Mouse (Mus musculus) CH12.LX (cell line): ENCODE results near the gene Ripk4. TPM values are rescaled to one million over a fixed set of nuclear protein-coding genes. Genes with fewer than 3 reads are reported as not detected.

Experiments
- DNase-seq: peaks from one replicate; pipeline ENCODE4 v3.0.0-alpha.2; 2013; ENCODE audit errors: extremely low read depth
- H3K27ac ChIP-seq: 2 replicates; pipeline ENCODE4 v1.5.1; 2012; ENCODE audit warnings: low read depth, mild to moderate bottlenecking, control low read depth, moderate library complexity; ENCODE audit not compliant: insufficient read depth
- H3K27me3 ChIP-seq: replicated peaks from 2 replicates; pipeline ENCODE3; 2012; ENCODE audit warnings: inconsistent platforms
- H3K36me3 ChIP-seq, 2 experiments: replicated peaks in 1 of 2; 2 replicates each; pipeline versions ENCODE3 to v1.6.1; 2012; ENCODE audit warnings: inconsistent platforms in 1 of 2, low read length in 1 of 2, mild to moderate bottlenecking in 1 of 2, mixed read lengths in 1 of 2, moderate library complexity in 1 of 2; ENCODE audit not compliant: control insufficient read depth in 1 of 2, insufficient read depth in 1 of 2
- H3K4me1 ChIP-seq, 2 experiments: 2 replicates each; pipeline ENCODE4 v1.6.1; 2012; ENCODE audit warnings: inconsistent platforms in 1 of 2, moderate library complexity in 1 of 2; ENCODE audit not compliant: insufficient read depth in 2 of 2, control insufficient read depth in 1 of 2
- H3K4me2 ChIP-seq: 2 replicates; pipeline ENCODE4 v1.6.1; 2012; ENCODE audit warnings: low read depth, mild to moderate bottlenecking, control low read depth; ENCODE audit not compliant: poor library complexity, insufficient read depth, severe bottlenecking
- H3K4me3 ChIP-seq, 3 experiments: fragments of 150-350 bp in 1 of 3; sonication (generic) in 1 of 3; replicated peaks in 1 of 3; 2 replicates each; pipeline versions ENCODE3 to v1.5.1; 2011 to 2012; ENCODE audit warnings: low read depth in 2 of 3, low read length in 2 of 3, mild to moderate bottlenecking in 2 of 3, moderate library complexity in 2 of 3, control low read depth in 1 of 3, improper control_type of control experiment in 1 of 3, inconsistent platforms in 1 of 3, mixed read lengths in 1 of 3; ENCODE audit not compliant: poor library complexity in 1 of 3
- H3K79me2 ChIP-seq: replicated peaks from 2 replicates; pipeline ENCODE4 v1.6.1; 2012; ENCODE audit warnings: mild to moderate bottlenecking, moderate library complexity; ENCODE audit not compliant: control insufficient read depth, poor library complexity, insufficient read depth, severe bottlenecking; ENCODE audit errors: extremely low read depth
- H3K9ac ChIP-seq: 2 replicates; pipeline ENCODE4 v1.6.1; 2012; ENCODE audit warnings: low read depth, mild to moderate bottlenecking, control low read depth, moderate library complexity; ENCODE audit not compliant: insufficient read depth
- H3K9me3 ChIP-seq: replicated peaks from 2 replicates; pipeline ENCODE3; 2012; ENCODE audit warnings: low read length, inconsistent platforms, mixed read lengths
- CHD1 ChIP-seq: IDR thresholded peaks from 2 replicates; pipeline ENCODE4 v1.6.1; 2012; ENCODE audit warnings: low read depth, low read length, improper control_type of control experiment, inconsistent platforms
- CHD2 ChIP-seq: IDR thresholded peaks from 2 replicates; pipeline ENCODE4 v1.6.1; 2011; ENCODE audit warnings: low read length, improper control_type of control experiment
- CTCF ChIP-seq, 2 experiments: IDR thresholded peaks in 1 of 2; conservative IDR thresholded peaks in 1 of 2; 2 replicates each; pipeline ENCODE4 v1.5.1; 2011 to 2012; ENCODE audit warnings: low read depth in 2 of 2, low read length in 2 of 2, improper control_type of control experiment in 1 of 2, inconsistent platforms in 1 of 2, mild to moderate bottlenecking in 1 of 2, moderate library complexity in 1 of 2
- E2F4 ChIP-seq: IDR thresholded peaks from 2 replicates; pipeline ENCODE4 v1.6.1; 2011; ENCODE audit warnings: low read depth, low read length, improper control_type of control experiment; ENCODE audit not compliant: insufficient replicate concordance
- EP300 ChIP-seq: IDR thresholded peaks from 2 replicates; pipeline ENCODE4 v1.6.1; 2011; ENCODE audit warnings: low read length, improper control_type of control experiment
- ETS1 ChIP-seq: conservative IDR thresholded peaks from 2 replicates; pipeline ENCODE4 v1.6.1; 2012; ENCODE audit warnings: low read depth, mild to moderate bottlenecking, inconsistent platforms, low read length, improper control_type of control experiment, moderate library complexity
- IRF4 ChIP-seq: IDR thresholded peaks from 2 replicates; pipeline ENCODE4 v1.6.1; 2014; ENCODE audit warnings: low read depth, mild to moderate bottlenecking, inconsistent platforms, low read length, improper control_type of control experiment
- JUN ChIP-seq: IDR thresholded peaks from 2 replicates; pipeline ENCODE4 v1.6.1; 2011; ENCODE audit warnings: low read depth, mild to moderate bottlenecking, low read length, improper control_type of control experiment, moderate library complexity; ENCODE audit not compliant: insufficient read depth
- JUND ChIP-seq: conservative IDR thresholded peaks from 2 replicates; pipeline ENCODE4 v1.6.1; 2011; ENCODE audit warnings: low read depth, low read length, improper control_type of control experiment
- KAT2A ChIP-seq: IDR thresholded peaks from 2 replicates; pipeline ENCODE4 v1.6.1; 2012; ENCODE audit warnings: low read length, improper control_type of control experiment, inconsistent platforms; ENCODE audit not compliant: insufficient replicate concordance
- MAFK ChIP-seq: IDR thresholded peaks from 2 replicates; pipeline ENCODE4 v1.6.1; 2011; ENCODE audit warnings: low read length, improper control_type of control experiment; ENCODE audit not compliant: insufficient replicate concordance
- MAX ChIP-seq: IDR thresholded peaks from 2 replicates; pipeline ENCODE4 v1.6.1; 2011; ENCODE audit warnings: low read length, improper control_type of control experiment
- MAZ ChIP-seq: IDR thresholded peaks from 2 replicates; pipeline ENCODE4 v1.6.1; 2012; ENCODE audit warnings: low read depth, mild to moderate bottlenecking, inconsistent platforms, low read length, improper control_type of control experiment, moderate library complexity
- MEF2A ChIP-seq: IDR thresholded peaks from 2 replicates; pipeline ENCODE4 v1.6.1; 2014; ENCODE audit warnings: low read depth, mild to moderate bottlenecking, inconsistent platforms, low read length, improper control_type of control experiment, borderline replicate concordance
- MYC ChIP-seq: IDR thresholded peaks from 2 replicates; pipeline ENCODE4 v1.6.1; 2011; ENCODE audit warnings: low read depth, mild to moderate bottlenecking, improper control_type of control experiment, low read length
- PAX5 ChIP-seq: IDR thresholded peaks from 2 replicates; pipeline ENCODE4 v1.6.1; 2012; ENCODE audit warnings: low read length, inconsistent platforms, mixed read lengths
- RCOR1 ChIP-seq: conservative IDR thresholded peaks from 2 replicates; pipeline ENCODE4 v1.6.1; 2012; ENCODE audit warnings: low read depth, mild to moderate bottlenecking, inconsistent platforms, low read length, improper control_type of control experiment
- SMC3 ChIP-seq: IDR thresholded peaks from 2 replicates; pipeline ENCODE4 v1.6.1; 2011; ENCODE audit warnings: low read depth, low read length, improper control_type of control experiment
- TBP ChIP-seq: conservative IDR thresholded peaks from 2 replicates; pipeline ENCODE4 v1.6.1; 2011; ENCODE audit warnings: low read depth, low read length, improper control_type of control experiment
- USF1 ChIP-seq: IDR thresholded peaks from 2 replicates; pipeline ENCODE4 v1.6.1; 2014; ENCODE audit warnings: low read depth, mild to moderate bottlenecking, inconsistent platforms, low read length, improper control_type of control experiment
- USF2 ChIP-seq: conservative IDR thresholded peaks from 2 replicates; pipeline ENCODE4 v1.6.1; 2011; ENCODE audit warnings: low read depth, low read length, improper control_type of control experiment
- ZC3H11A ChIP-seq: IDR thresholded peaks from 2 replicates; pipeline ENCODE4 v1.6.1; 2012; ENCODE audit warnings: low read depth, mild to moderate bottlenecking, inconsistent platforms, low read length, improper control_type of control experiment
- ZKSCAN1 ChIP-seq: IDR thresholded peaks from 2 replicates; pipeline ENCODE4 v1.6.1; 2012; ENCODE audit warnings: low read depth, inconsistent platforms, low read length, improper control_type of control experiment, borderline replicate concordance
- dilution Hi-C: fragments of 300-500 bp; cut with MboI; formaldehyde crosslinking; loops from 2 replicates; pipeline ENCODE4 v1.14.3; 2020; ENCODE audit warnings: low sequenced_read_pairs; ENCODE audit not compliant: extremely low pct_unique_long_range_greater_than_20kb, extremely low pct_ligation_motif_present
- in situ Hi-C: fragments of 300-500 bp; cut with MboI; formaldehyde crosslinking; loops from 3 replicates; pipeline ENCODE4 v1.14.3; 2019; ENCODE audit warnings: low sequenced_read_pairs, low pct_ligation_motif_present, low pct_unique_long_range_greater_than_20kb, mixed read lengths
- polyA plus RNA-seq: library from polyadenylated mRNA; unstranded; fragments of >175 nt; gene quantifications from 2 replicates; pipeline ENCODE4 v1.2.1, GENCODE M21; 2012; ENCODE audit warnings: low read depth; ENCODE audit not compliant: insufficient read length
- total RNA-seq, 2 experiments: library from RNA; depleted of rRNA; stranded (reverse); fragments of 300-350 nt in 1 of 2; fragments of >200 nt in 1 of 2; gene quantifications; 2 replicates each; pipeline ENCODE4 v1.2.3; 2012 to 2014

Gene Ripk4
- total and polyA plus RNA-seq, 3 experiments, result 0.04 to 0.09 TPM; not detected in 1

GRCm38 (mm10) chr16:97797950-97798869 is 34.6 kb upstream of the Ripk4 start:
- H3K4me3 ChIP-seq, result no peak overlapping the region
- in situ Hi-C loops, result no loop called here
- no peaks in the 10 kb centered on the region for H3K79me2 ChIP-seq
- dilution Hi-C loops, result no loop called here
- peaks cover 54 to 86% of the 10 kb centered on the region in 2 experiments for H3K36me3 ChIP-seq
- peak; percentile 33 for DNase-seq
- H3K9ac ChIP-seq, result no peak overlapping the region
- no peaks in the 10 kb centered on the region for H3K27me3 ChIP-seq
- peaks cover 11 to 17% of the 10 kb centered on the region in 2 experiments for H3K4me1 ChIP-seq
- TF ChIP-seq ZKSCAN1 (no peak), TBP (no peak), IRF4 (peak; percentile 37; the same call in 1 of the 2 replicates), MAFK (0 out of 2 replicates have a peak, but pooled peaks have one; percentile 25), JUND (no peak), PAX5 (no peak), USF2 (no peak), USF1 (no peak), ZC3H11A (no peak), CTCF (conservative IDR thresholded peaks at IDR 0.05 in 1 of 2, IDR thresholded peaks at IDR 0.05 in 1 of 2; ENCODE audit: low read depth in 2 of 2, low read length in 2 of 2) (no peak), MEF2A (no peak), CHD1 (no peak), JUN (no peak), MAZ (no peak), CHD2 (no peak), EP300 (no peak), KAT2A (no peak), ETS1 (peak; percentile 28; the same call in 1 of the 2 replicates), E2F4 (no peak), RCOR1 (no peak), MYC (0 out of 2 replicates have a peak, but pooled peaks have one; percentile 12), SMC3 (no peak), MAX (no peak)
- no peak overlapping the region for H3K27ac ChIP-seq
- H3K4me2 ChIP-seq, result no peak overlapping the region
- no peaks in the 10 kb centered on the region for H3K9me3 ChIP-seq
